Mouse (Mus musculus) CH12.LX (cell line): ENCODE data around the gene Bpifb5. TPM values are rescaled to one million over a fixed set of nuclear protein-coding genes. Genes with fewer than 3 reads are reported as not detected.
"Not testable (repeated sequence)": the region's sequence is repeated elsewhere in the genome, so short reads cannot be mapped to it uniquely, and the experiment has no call there.

Experiments used
- DNase-seq: peaks from one replicate; pipeline ENCODE4 v3.0.0-alpha.2; 2013; ENCODE audit errors: extremely low read depth
- H3K27ac ChIP-seq: 2 replicates; pipeline ENCODE4 v1.5.1; 2012; ENCODE audit warnings: low read depth, mild to moderate bottlenecking, control low read depth, moderate library complexity; ENCODE audit not compliant: insufficient read depth
- H3K27me3 ChIP-seq: replicated peaks from 2 replicates; pipeline ENCODE3; 2012; ENCODE audit warnings: inconsistent platforms
- H3K36me3 ChIP-seq, 2 experiments: replicated peaks in 1 of 2; 2 replicates each; pipeline versions ENCODE3 to v1.6.1; 2012; ENCODE audit warnings: inconsistent platforms in 1 of 2, low read length in 1 of 2, mild to moderate bottlenecking in 1 of 2, mixed read lengths in 1 of 2, moderate library complexity in 1 of 2; ENCODE audit not compliant: control insufficient read depth in 1 of 2, insufficient read depth in 1 of 2
- H3K4me1 ChIP-seq, 2 experiments: 2 replicates each; pipeline ENCODE4 v1.6.1; 2012; ENCODE audit warnings: inconsistent platforms in 1 of 2, moderate library complexity in 1 of 2; ENCODE audit not compliant: insufficient read depth in 2 of 2, control insufficient read depth in 1 of 2
- H3K4me2 ChIP-seq: 2 replicates; pipeline ENCODE4 v1.6.1; 2012; ENCODE audit warnings: low read depth, mild to moderate bottlenecking, control low read depth; ENCODE audit not compliant: poor library complexity, insufficient read depth, severe bottlenecking
- H3K4me3 ChIP-seq, 3 experiments: fragments of 150-350 bp in 1 of 3; sonication (generic) in 1 of 3; replicated peaks in 1 of 3; 2 replicates each; pipeline versions ENCODE3 to v1.5.1; 2011 to 2012; ENCODE audit warnings: low read depth in 2 of 3, low read length in 2 of 3, mild to moderate bottlenecking in 2 of 3, moderate library complexity in 2 of 3, control low read depth in 1 of 3, improper control_type of control experiment in 1 of 3, inconsistent platforms in 1 of 3, mixed read lengths in 1 of 3; ENCODE audit not compliant: poor library complexity in 1 of 3
- H3K79me2 ChIP-seq: replicated peaks from 2 replicates; pipeline ENCODE4 v1.6.1; 2012; ENCODE audit warnings: mild to moderate bottlenecking, moderate library complexity; ENCODE audit not compliant: control insufficient read depth, poor library complexity, insufficient read depth, severe bottlenecking; ENCODE audit errors: extremely low read depth
- H3K9ac ChIP-seq: 2 replicates; pipeline ENCODE4 v1.6.1; 2012; ENCODE audit warnings: low read depth, mild to moderate bottlenecking, control low read depth, moderate library complexity; ENCODE audit not compliant: insufficient read depth
- H3K9me3 ChIP-seq: replicated peaks from 2 replicates; pipeline ENCODE3; 2012; ENCODE audit warnings: low read length, inconsistent platforms, mixed read lengths
- CTCF ChIP-seq, 2 experiments: IDR thresholded peaks in 1 of 2; conservative IDR thresholded peaks in 1 of 2; 2 replicates each; pipeline ENCODE4 v1.5.1; 2011 to 2012; ENCODE audit warnings: low read depth in 2 of 2, low read length in 2 of 2, improper control_type of control experiment in 1 of 2, inconsistent platforms in 1 of 2, mild to moderate bottlenecking in 1 of 2, moderate library complexity in 1 of 2
- ELF1 ChIP-seq: IDR thresholded peaks from 2 replicates; pipeline ENCODE4 v1.6.1; 2014; ENCODE audit warnings: low read depth, mild to moderate bottlenecking, inconsistent platforms, low read length, improper control_type of control experiment
- ETS1 ChIP-seq: conservative IDR thresholded peaks from 2 replicates; pipeline ENCODE4 v1.6.1; 2012; ENCODE audit warnings: low read depth, mild to moderate bottlenecking, inconsistent platforms, low read length, improper control_type of control experiment, moderate library complexity
- GABPA ChIP-seq: IDR thresholded peaks from 2 replicates; pipeline ENCODE4 v1.6.1; 2012; ENCODE audit warnings: low read depth, low read length, improper control_type of control experiment, inconsistent platforms; ENCODE audit not compliant: insufficient replicate concordance
- MAFK ChIP-seq: IDR thresholded peaks from 2 replicates; pipeline ENCODE4 v1.6.1; 2011; ENCODE audit warnings: low read length, improper control_type of control experiment; ENCODE audit not compliant: insufficient replicate concordance
- MAX ChIP-seq: IDR thresholded peaks from 2 replicates; pipeline ENCODE4 v1.6.1; 2011; ENCODE audit warnings: low read length, improper control_type of control experiment
- MAZ ChIP-seq: IDR thresholded peaks from 2 replicates; pipeline ENCODE4 v1.6.1; 2012; ENCODE audit warnings: low read depth, mild to moderate bottlenecking, inconsistent platforms, low read length, improper control_type of control experiment, moderate library complexity
- MEF2A ChIP-seq: IDR thresholded peaks from 2 replicates; pipeline ENCODE4 v1.6.1; 2014; ENCODE audit warnings: low read depth, mild to moderate bottlenecking, inconsistent platforms, low read length, improper control_type of control experiment, borderline replicate concordance
- PAX5 ChIP-seq: IDR thresholded peaks from 2 replicates; pipeline ENCODE4 v1.6.1; 2012; ENCODE audit warnings: low read length, inconsistent platforms, mixed read lengths
- POLR2A ChIP-seq: IDR thresholded peaks from 2 replicates; pipeline ENCODE4 v1.6.1; 2011; ENCODE audit warnings: low read depth, mild to moderate bottlenecking, improper control_type of control experiment, low read length
- POLR2AphosphoS2 ChIP-seq: IDR thresholded peaks from 2 replicates; pipeline ENCODE4 v1.6.1; 2011; ENCODE audit warnings: low read depth, low read length, improper control_type of control experiment
- SIN3A ChIP-seq: IDR thresholded peaks from 2 replicates; pipeline ENCODE4 v1.6.1; 2012; ENCODE audit warnings: low read length, improper control_type of control experiment, inconsistent platforms
- SMC3 ChIP-seq: IDR thresholded peaks from 2 replicates; pipeline ENCODE4 v1.6.1; 2011; ENCODE audit warnings: low read depth, low read length, improper control_type of control experiment
- TBP ChIP-seq: conservative IDR thresholded peaks from 2 replicates; pipeline ENCODE4 v1.6.1; 2011; ENCODE audit warnings: low read depth, low read length, improper control_type of control experiment
- UBTF ChIP-seq: IDR thresholded peaks from 2 replicates; pipeline ENCODE4 v1.6.1; 2012; ENCODE audit warnings: low read depth, mild to moderate bottlenecking, inconsistent platforms, low read length, improper control_type of control experiment, moderate library complexity
- USF1 ChIP-seq: IDR thresholded peaks from 2 replicates; pipeline ENCODE4 v1.6.1; 2014; ENCODE audit warnings: low read depth, mild to moderate bottlenecking, inconsistent platforms, low read length, improper control_type of control experiment
- ZKSCAN1 ChIP-seq: IDR thresholded peaks from 2 replicates; pipeline ENCODE4 v1.6.1; 2012; ENCODE audit warnings: low read depth, inconsistent platforms, low read length, improper control_type of control experiment, borderline replicate concordance
- ZMIZ1 ChIP-seq: IDR thresholded peaks from 2 replicates; pipeline ENCODE4 v1.6.1; 2012; ENCODE audit warnings: low read depth, mild to moderate bottlenecking, inconsistent platforms, low read length, improper control_type of control experiment
- dilution Hi-C: fragments of 300-500 bp; cut with MboI; formaldehyde crosslinking; loops from 2 replicates; pipeline ENCODE4 v1.14.3; 2020; ENCODE audit warnings: low sequenced_read_pairs; ENCODE audit not compliant: extremely low pct_unique_long_range_greater_than_20kb, extremely low pct_ligation_motif_present
- in situ Hi-C: fragments of 300-500 bp; cut with MboI; formaldehyde crosslinking; loops from 3 replicates; pipeline ENCODE4 v1.14.3; 2019; ENCODE audit warnings: low sequenced_read_pairs, low pct_ligation_motif_present, low pct_unique_long_range_greater_than_20kb, mixed read lengths
- polyA plus RNA-seq: library from polyadenylated mRNA; unstranded; fragments of >175 nt; gene quantifications from 2 replicates; pipeline ENCODE4 v1.2.1, GENCODE M21; 2012; ENCODE audit warnings: low read depth; ENCODE audit not compliant: insufficient read length
- total RNA-seq, 2 experiments: library from RNA; depleted of rRNA; stranded (reverse); fragments of 300-350 nt in 1 of 2; fragments of >200 nt in 1 of 2; gene quantifications; 2 replicates each; pipeline ENCODE4 v1.2.3; 2012 to 2014

Gene Bpifb5
- total RNA-seq (2012; rRNA removed) (not detected in 2 replicates), total RNA-seq (2014; rRNA removed) (not detected in 2 replicates), polyA plus RNA-seq (not detected in 2 replicates)

GRCm38 (mm10) chr2:154223265-154223916 is at the start of gene Bpifb5:
Gene Bpifb5, plus strand, starts transcription at chr2:154223742.
- H3K36me3 ChIP-seq = no peaks in the 10 kb centered on the region
- H3K4me3 ChIP-seq = no peak within 1 kb of the TSS
- dilution Hi-C loops (no loop called here), in situ Hi-C loops (no loop called here)
- no peak for DNase-seq
- no peaks in the 10 kb centered on the region for H3K79me2 ChIP-seq
- H3K27ac ChIP-seq = no peak within 1 kb of the TSS
- no peaks in the 10 kb centered on the region for H3K9me3 ChIP-seq
- H3K4me2 ChIP-seq = no peak within 1 kb of the TSS
- no peak for TF ChIP-seq MEF2A
- TF ChIP-seq TBP = no peak
- no peak for TF ChIP-seq GABPA
- no peak for TF ChIP-seq SMC3
- TF ChIP-seq POLR2A = no peak
- TF ChIP-seq POLR2AphosphoS2 = no peak
- TF ChIP-seq CTCF (conservative IDR thresholded peaks at IDR 0.05 in 1 of 2, IDR thresholded peaks at IDR 0.05 in 1 of 2; ENCODE audit: low read depth in 2 of 2, low read length in 2 of 2) = no peak
- no peak for TF ChIP-seq SIN3A
- TF ChIP-seq ELF1 = no peak
- TF ChIP-seq UBTF = no peak
- no peak for TF ChIP-seq ZMIZ1
- no peak for TF ChIP-seq ETS1
- TF ChIP-seq MAFK = no peak
- TF ChIP-seq USF1 = no peak
- TF ChIP-seq MAZ = no peak
- TF ChIP-seq MAX = no peak
- TF ChIP-seq ZKSCAN1 = no peak
- TF ChIP-seq PAX5 = no peak
- no peak within 1 kb of the TSS for H3K9ac ChIP-seq
- H3K27me3 ChIP-seq = peaks cover 95% of the 10 kb centered on the region
- no peaks in the 10 kb centered on the region for H3K4me1 ChIP-seq

GRCm38 (mm10) chr2:154181900-154182299 is 41.6 kb upstream of the Bpifb5 start:
- H3K4me2 ChIP-seq, H3K36me3 ChIP-seq, DNase-seq, H3K4me1 ChIP-seq, H3K79me2 ChIP-seq, in situ Hi-C loops, H3K4me3 ChIP-seq, H3K27ac ChIP-seq, H3K9ac ChIP-seq, dilution Hi-C loops, H3K9me3 ChIP-seq: not testable (repeated sequence)
- H3K27me3 ChIP-seq = peaks cover 57% of the 10 kb centered on the region

- H3K9ac ChIP-seq, H3K27ac ChIP-seq, H3K4me1 ChIP-seq, H3K4me3 ChIP-seq, DNase-seq, H3K79me2 ChIP-seq, H3K36me3 ChIP-seq, dilution Hi-C loops, H3K4me2 ChIP-seq, in situ Hi-C loops, H3K9me3 ChIP-seq: not testable (repeated sequence)
- H3K27me3 ChIP-seq = peaks cover 67% of the 10 kb centered on the region
These were observed 40.5 kb upstream of the Bpifb5 start for GRCm38 (mm10) chr2:154183061-154183460.
